Mouse (Mus musculus) midbrain, embryonic 13.5 days (tissue): ENCODE data around the gene Tomm40l. TPM values are rescaled to one million over a fixed set of nuclear protein-coding genes. Genes with fewer than 3 reads are reported as not detected.

ENCODE experiments used
- ATAC-seq: fragments of 200-750 bp; cut with Nextera tagmentation; 2 replicates; pipeline ENCODE4 v1.8.0; 2017; ENCODE audit warnings: mild to moderate bottlenecking, moderate TSS enrichment, moderate library complexity
- H3K27ac ChIP-seq: fragments of 300-500 bp; sonication (generic); 2 replicates; pipeline ENCODE4 v1.5.1; 2015; ENCODE audit warnings: inconsistent platforms, mild to moderate bottlenecking, moderate library complexity
- H3K27me3 ChIP-seq: fragments of 300-500 bp; sonication (generic); 2 replicates; pipeline ENCODE4 v1.6.1; 2015; ENCODE audit warnings: mild to moderate bottlenecking, inconsistent platforms
- H3K36me3 ChIP-seq: fragments of 300-500 bp; sonication (generic); 2 replicates; pipeline ENCODE4 v1.6.1; 2015; ENCODE audit warnings: mild to moderate bottlenecking, inconsistent platforms
- H3K4me1 ChIP-seq: fragments of 300-500 bp; sonication (generic); replicated peaks from 2 replicates; pipeline ENCODE4 v1.6.1; 2015; ENCODE audit warnings: inconsistent platforms
- H3K4me2 ChIP-seq: fragments of 300-500 bp; sonication (generic); replicated peaks from 2 replicates; pipeline ENCODE4 v1.6.1; 2015; ENCODE audit warnings: moderate library complexity, mild to moderate bottlenecking, inconsistent platforms
- H3K4me3 ChIP-seq: fragments of 300-500 bp; sonication (generic); replicated peaks from 2 replicates; pipeline ENCODE4 v1.5.1; 2015; ENCODE audit warnings: mild to moderate bottlenecking, inconsistent platforms
- H3K9ac ChIP-seq: fragments of 300-500 bp; sonication (generic); replicated peaks from 2 replicates; pipeline ENCODE4 v1.6.1; 2015; ENCODE audit warnings: mild to moderate bottlenecking, inconsistent platforms
- H3K9me3 ChIP-seq: fragments of 300-500 bp; sonication (generic); 2 replicates; pipeline ENCODE4 v1.6.1; 2016; ENCODE audit warnings: mild to moderate bottlenecking, inconsistent platforms
- WGBS: fragments of 180-500 bp; shearing (Covaris S2); methylation state at CpG from one replicate; pipeline ENCODE4 v1.1.7; 2015; 5-methylcytosine and 5-hydroxymethylcytosine counted together
- polyA plus RNA-seq: library from polyadenylated mRNA; unstranded; fragments of >200 nt; fragmentation: Nextera tagmentation; extraction: Ambion mirVana; gene quantifications from 2 replicates; pipeline ENCODE4 v1.2.1, GENCODE M21; 2015

Gene Tomm40l
- polyA plus RNA-seq, 1 experiment from 2014 or later, result 37.9 TPM

DNA sequence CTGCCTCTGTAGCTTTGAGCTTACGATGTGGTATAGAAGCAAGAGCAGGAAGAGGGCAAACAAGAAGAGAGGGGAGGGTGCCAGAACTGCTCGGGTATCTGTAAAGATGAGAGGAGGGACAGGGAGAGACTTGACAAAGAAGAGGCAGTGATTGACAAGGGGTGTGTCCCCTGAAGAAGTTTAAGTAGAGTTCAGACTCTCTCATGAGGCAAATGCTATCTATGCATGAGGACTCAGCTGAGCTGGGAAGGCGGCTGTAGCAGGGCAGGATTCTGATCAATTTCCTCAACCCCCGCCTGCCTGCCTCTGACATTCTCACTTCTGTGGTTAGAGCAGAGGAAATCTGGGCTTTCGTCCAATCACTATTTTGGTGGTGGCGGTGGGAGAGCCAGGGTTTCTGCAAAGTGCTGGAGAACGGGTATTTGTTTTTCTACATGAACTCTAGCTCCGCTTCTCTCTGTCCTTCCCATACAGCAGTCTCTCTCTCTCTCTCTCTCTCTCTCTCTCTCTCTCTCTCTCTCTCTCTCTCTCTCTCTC is 40.3 kb upstream of the Tomm40l start:
- peak overlapping the region; percentile 55 for H3K4me2 ChIP-seq
- peak overlapping the region; percentile 58 for H3K9ac ChIP-seq
- H3K4me3 ChIP-seq, result peak overlapping the region; percentile 31
- peak overlapping the region; percentile 82 for H3K27ac ChIP-seq
- WGBS, result 8% methylated on average over 8 of the region's 8 CpGs
- H3K36me3 ChIP-seq, result peaks cover 7% of the 10 kb centered on the region
- peaks cover 12% of the 10 kb centered on the region for H3K4me1 ChIP-seq
- ATAC-seq, result peak; percentile 79
- no peaks in the 10 kb centered on the region for H3K9me3 ChIP-seq
- peaks cover 8% of the 10 kb centered on the region; the same call in 1 of the 2 replicates for H3K27me3 ChIP-seq

DNA sequence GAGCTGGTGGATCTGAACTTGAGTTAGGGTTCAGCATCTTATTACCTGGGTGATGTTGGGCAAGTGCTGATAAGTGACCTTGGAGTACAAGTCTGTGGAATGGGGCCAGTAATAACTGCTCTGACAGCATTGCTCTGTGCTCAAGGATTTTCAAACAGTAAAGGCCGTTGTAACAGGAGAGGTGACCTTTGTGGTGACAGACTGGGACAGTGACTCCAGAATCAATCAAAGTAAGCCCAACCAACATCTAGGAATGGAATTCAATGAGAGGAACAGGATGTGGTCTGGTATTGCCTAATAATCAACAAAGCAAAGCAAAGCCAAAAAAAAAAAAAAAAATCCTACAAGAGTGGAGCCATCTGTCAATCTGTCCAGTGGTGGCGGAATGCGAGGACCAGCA is 38.0 kb upstream of the Tomm40l start:
- Histone ChIP-seq H3K9ac (no peak overlapping the region), H3K27me3 (peaks cover 4% of the 10 kb centered on the region; the same call in 1 of the 2 replicates), H3K4me3 (no peak overlapping the region), H3K4me1 (peaks cover 12% of the 10 kb centered on the region), H3K27ac (no peak overlapping the region), H3K36me3 (peaks cover 7% of the 10 kb centered on the region), H3K9me3 (no peaks in the 10 kb centered on the region), H3K4me2 (no peak overlapping the region)
- 91% methylated on average over 3 of the region's 3 CpGs for WGBS
- no peak for ATAC-seq

DNA sequence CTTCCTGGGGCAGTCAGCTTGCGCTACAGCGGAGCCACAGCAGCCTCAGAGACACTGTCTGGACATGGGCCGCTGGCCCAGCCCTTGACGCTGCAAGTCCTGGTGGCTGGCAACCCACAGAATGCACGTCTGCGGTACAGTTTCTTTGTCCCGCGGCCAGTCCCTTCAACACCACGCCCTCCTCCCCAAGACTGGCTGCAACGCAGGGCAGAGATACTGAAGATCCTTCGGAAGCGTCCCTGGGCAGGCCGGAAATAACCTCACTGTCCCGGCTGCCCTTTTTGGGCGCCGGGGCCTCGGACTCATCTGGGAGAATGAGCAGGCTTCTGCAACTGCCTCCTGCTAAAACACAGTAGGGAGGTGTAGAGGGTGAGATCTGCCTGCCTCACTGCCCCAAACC is 36.6 kb upstream of the Tomm40l start:
- no peaks in the 10 kb centered on the region for H3K9me3 ChIP-seq
- WGBS, result 83% methylated on average over 17 of the region's 17 CpGs
- no peak overlapping the region for H3K9ac ChIP-seq
- no peak overlapping the region for H3K27ac ChIP-seq
- no peak overlapping the region for H3K4me2 ChIP-seq
- H3K27me3 ChIP-seq, result no peaks in the 10 kb centered on the region
- peaks cover 7% of the 10 kb centered on the region for H3K36me3 ChIP-seq
- no peak for ATAC-seq
- peaks cover 12% of the 10 kb centered on the region for H3K4me1 ChIP-seq
- H3K4me3 ChIP-seq, result no peak overlapping the region

DNA sequence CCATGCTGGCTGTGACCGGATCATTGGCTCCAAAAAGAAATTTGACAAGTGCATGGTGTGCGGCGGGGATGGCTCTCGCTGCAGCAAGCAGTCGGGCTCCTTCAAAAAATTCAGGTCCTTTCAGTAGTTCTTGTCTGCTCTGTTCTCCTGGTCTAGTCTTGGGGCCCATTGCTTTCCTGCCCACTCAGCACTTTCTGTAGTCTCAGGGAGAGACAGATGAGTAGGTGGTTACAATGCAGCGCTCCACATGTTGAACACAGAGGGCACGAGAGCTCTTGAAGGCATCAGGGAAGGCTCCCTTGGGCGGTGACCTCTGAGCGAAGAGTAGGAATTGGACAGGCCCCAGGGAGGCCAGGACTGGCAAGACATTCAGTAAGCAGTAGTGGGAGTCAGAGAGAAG is 35.5 kb upstream of the Tomm40l start:
- H3K9me3 ChIP-seq, result no peaks in the 10 kb centered on the region
- peaks cover 7% of the 10 kb centered on the region for H3K36me3 ChIP-seq
- no peak overlapping the region for H3K9ac ChIP-seq
- peaks cover 8% of the 10 kb centered on the region for H3K4me1 ChIP-seq
- ATAC-seq, result no peak
- no peak overlapping the region for H3K4me2 ChIP-seq
- no peaks in the 10 kb centered on the region for H3K27me3 ChIP-seq
- 91% methylated on average over 9 of the region's 9 CpGs for WGBS
- no peak overlapping the region for H3K4me3 ChIP-seq
- H3K27ac ChIP-seq, result no peak overlapping the region

DNA sequence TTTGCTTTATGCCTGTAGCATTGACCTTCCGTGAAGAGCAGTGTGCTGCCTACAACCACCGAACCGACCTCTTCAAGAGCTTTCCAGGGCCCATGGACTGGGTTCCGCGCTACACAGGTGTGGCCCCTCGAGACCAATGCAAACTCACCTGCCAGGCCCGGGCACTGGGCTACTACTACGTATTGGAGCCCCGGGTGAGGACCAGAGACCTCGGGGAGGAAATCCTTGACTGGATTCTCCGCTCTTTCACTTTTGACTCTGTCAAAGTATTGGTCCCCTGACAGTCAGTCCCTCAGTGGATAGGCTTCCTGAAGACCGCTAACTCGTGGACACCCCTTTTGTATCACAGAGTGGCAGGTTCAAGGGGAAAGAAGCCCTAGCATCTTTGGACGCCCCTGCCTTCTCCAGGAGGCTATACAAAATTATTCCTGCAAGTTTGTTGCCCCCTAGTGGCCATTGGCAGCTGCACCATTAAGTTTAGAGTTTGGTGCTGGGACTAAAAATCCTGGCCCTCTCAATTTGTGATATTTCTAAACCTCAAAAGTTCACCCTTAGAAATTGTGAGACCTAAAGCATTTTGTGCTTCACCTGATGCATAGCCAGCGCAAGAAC is 34.7 kb upstream of the Tomm40l start:
- no peaks in the 10 kb centered on the region for H3K9me3 ChIP-seq
- no peak overlapping the region for H3K27ac ChIP-seq
- H3K4me2 ChIP-seq, result no peak overlapping the region
- no peaks in the 10 kb centered on the region for H3K27me3 ChIP-seq
- peaks cover 7% of the 10 kb centered on the region for H3K4me1 ChIP-seq
- no peak overlapping the region for H3K9ac ChIP-seq
- 68% methylated on average over 15 of the region's 15 CpGs for WGBS
- no peak for ATAC-seq
- peaks cover 7% of the 10 kb centered on the region for H3K36me3 ChIP-seq
- no peak overlapping the region for H3K4me3 ChIP-seq

DNA sequence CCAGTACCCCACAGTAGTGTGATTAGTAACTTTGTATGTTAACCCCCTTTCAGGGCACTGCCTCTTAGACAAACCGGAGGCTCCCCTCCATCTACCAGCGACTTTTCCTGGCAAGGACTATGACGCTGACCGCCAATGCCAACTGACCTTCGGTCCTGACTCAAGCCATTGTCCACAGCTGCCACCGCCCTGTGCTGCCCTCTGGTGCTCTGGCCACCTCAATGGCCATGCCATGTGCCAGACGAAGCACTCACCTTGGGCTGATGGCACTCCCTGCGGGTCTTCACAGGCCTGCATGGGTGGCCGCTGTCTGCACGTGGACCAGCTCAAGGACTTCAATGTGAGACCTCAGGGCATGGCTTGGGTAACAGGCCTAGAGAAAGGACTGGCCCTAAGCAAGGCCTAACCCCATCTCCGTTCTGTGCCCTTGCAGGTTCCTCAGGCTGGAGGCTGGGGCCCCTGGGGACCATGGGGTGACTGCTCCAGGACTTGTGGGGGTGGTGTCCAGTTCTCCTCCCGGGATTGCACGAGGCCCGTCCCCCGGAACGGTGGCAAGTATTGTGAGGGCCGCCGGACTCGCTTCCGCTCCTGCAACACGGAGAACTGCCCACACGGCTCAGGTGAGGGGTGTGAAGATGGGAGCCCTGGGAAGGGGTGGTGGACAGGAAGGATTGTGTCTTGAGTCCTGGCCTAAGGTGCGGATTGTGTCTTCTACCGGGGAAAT is 33.9 kb upstream of the Tomm40l start:
- no peak for ATAC-seq
- Histone ChIP-seq H3K9me3 (no peaks in the 10 kb centered on the region), H3K27me3 (no peaks in the 10 kb centered on the region), H3K4me1 (peaks cover 14% of the 10 kb centered on the region), H3K27ac (no peak overlapping the region), H3K9ac (no peak overlapping the region), H3K36me3 (peaks cover 7% of the 10 kb centered on the region), H3K4me3 (no peak overlapping the region), H3K4me2 (no peak overlapping the region)
- 91% methylated on average over 24 of the region's 24 CpGs for WGBS

DNA sequence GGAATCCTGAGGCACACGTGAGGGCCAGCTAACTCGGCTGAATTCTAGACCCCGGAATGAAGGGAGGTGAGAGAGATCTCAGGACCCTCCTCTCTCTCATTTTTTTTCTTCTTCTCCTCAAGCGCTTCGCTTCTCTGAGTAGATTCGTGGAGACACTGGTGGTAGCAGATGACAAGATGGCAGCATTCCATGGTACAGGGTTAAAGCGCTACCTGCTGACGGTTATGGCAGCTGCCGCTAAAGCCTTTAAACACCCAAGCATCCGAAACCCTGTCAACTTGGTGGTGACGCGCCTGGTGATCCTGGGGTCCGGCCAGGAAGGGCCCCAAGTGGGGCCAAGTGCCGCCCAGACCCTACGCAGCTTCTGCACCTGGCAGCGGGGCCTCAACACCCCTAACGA is 30.1 kb upstream of the Tomm40l start:
- ATAC-seq, result no peak
- Histone ChIP-seq H3K36me3 (no peaks in the 10 kb centered on the region), H3K4me2 (peak overlapping the region; percentile 56), H3K27me3 (no peaks in the 10 kb centered on the region), H3K9me3 (no peaks in the 10 kb centered on the region), H3K27ac (peak overlapping the region; percentile 45), H3K9ac (peak overlapping the region; percentile 53; the same call in 1 of the 2 replicates), H3K4me1 (peaks cover 44% of the 10 kb centered on the region), H3K4me3 (no peak overlapping the region; the same call in 1 of the 2 replicates)
- 49% methylated on average over 17 of the region's 17 CpGs for WGBS

DNA sequence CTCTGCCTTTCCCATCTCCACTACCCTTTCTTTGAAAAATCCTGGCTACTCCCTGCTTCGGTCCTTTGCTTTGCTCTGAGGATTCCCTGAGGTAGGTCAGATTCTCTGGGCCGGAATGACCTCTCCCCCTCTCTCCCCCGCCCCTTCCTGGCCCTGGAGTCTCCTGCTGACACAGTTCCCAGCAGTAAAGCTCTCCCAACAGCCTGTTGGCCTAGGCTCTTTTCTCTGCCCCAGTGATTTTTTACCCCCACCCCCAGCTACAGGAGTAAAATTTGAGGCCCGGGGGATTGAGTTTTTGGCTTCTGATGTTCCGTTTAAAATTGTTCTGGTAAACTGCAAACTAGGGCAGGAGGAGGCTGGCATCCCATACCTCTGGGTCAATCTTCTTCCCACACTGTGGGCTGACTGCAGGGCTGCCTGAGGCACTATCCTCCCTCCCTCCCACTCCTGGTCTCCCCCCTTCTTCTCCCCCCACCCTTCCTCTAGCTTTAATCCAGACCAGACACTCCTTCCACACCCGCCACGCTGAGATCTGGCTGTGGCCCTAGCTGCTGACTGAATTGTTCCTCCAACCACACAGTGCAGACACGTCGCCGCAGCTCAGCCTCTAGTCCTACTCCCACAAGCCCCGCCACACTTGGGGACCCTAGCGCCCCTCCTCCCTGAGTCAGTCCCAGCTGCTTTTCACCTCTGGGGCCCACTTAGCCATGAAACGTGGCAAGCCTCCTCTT is 29.4 kb upstream of the Tomm40l start:
- H3K4me2 ChIP-seq, result peak overlapping the region; percentile 56
- no peak for ATAC-seq
- no peaks in the 10 kb centered on the region for H3K27me3 ChIP-seq
- H3K27ac ChIP-seq, result peak overlapping the region; percentile 45
- H3K4me3 ChIP-seq, result peak overlapping the region; percentile 23
- H3K9me3 ChIP-seq, result no peaks in the 10 kb centered on the region
- H3K36me3 ChIP-seq, result no peaks in the 10 kb centered on the region
- peak overlapping the region; percentile 53 for H3K9ac ChIP-seq
- peaks cover 46% of the 10 kb centered on the region for H3K4me1 ChIP-seq
- 3% methylated on average over 13 of the region's 13 CpGs for WGBS

DNA sequence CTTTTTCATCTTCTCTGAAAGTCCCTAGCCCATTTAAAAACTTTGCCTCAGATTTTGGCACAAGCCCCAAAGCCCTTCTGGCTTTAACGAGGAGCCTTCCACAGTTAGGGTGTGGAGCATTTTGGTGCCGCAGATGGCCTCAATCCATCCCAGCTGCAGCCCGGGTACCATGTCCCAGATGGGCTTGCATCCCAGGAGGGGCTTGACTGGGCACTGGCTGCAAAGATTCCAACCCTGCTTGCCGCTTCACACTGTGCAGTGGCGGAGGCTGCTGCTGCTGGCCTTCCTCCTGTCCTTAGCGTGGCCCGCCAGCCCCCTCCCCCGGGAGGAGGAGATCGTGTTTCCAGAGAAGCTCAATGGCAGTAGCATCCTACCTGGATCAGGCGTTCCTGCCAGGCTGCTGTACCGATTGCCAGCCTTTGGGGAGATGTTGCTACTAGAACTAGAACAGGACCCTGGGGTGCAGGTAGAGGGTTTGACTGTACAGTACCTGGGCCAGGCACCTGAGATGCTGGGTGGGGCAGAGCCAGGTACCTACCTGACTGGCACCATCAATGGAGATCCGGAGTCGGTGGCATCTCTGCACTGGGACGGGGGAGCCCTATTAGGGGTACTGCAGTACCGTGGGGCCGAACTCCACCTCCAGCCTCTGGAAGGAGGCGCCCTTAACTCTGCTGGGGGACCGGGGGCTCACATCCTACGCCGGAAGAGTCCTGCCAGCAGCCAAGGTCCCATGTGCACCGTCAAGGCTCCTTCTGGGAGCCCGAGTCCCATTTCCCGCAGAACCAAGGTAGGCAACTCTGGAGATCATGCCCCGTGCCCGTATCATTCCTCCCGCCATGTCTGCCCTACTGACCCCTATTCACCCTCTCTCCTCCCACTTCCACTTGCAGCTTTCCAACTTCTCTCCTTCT is 28.6 kb upstream of the Tomm40l start, which contains the start of gene Ndufs2:
TSS of gene Ndufs2 (minus strand) at position 709 of the 914 bp plus-strand sequence.
- H3K9me3 ChIP-seq, result no peaks in the 10 kb centered on the region
- H3K36me3 ChIP-seq, result no peaks in the 10 kb centered on the region
- H3K27ac ChIP-seq, result peak within 1 kb of the TSS; percentile 49
- peaks cover 51% of the 10 kb centered on the region for H3K4me1 ChIP-seq
- peak within 1 kb of the TSS; percentile 53 for H3K9ac ChIP-seq
- 13% methylated on average over 26 of the region's 26 CpGs for WGBS
- H3K4me3 ChIP-seq, result peak within 1 kb of the TSS; percentile 23
- no peak for ATAC-seq
- H3K27me3 ChIP-seq, result no peaks in the 10 kb centered on the region
- peak within 1 kb of the TSS; percentile 56 for H3K4me2 ChIP-seq

DNA sequence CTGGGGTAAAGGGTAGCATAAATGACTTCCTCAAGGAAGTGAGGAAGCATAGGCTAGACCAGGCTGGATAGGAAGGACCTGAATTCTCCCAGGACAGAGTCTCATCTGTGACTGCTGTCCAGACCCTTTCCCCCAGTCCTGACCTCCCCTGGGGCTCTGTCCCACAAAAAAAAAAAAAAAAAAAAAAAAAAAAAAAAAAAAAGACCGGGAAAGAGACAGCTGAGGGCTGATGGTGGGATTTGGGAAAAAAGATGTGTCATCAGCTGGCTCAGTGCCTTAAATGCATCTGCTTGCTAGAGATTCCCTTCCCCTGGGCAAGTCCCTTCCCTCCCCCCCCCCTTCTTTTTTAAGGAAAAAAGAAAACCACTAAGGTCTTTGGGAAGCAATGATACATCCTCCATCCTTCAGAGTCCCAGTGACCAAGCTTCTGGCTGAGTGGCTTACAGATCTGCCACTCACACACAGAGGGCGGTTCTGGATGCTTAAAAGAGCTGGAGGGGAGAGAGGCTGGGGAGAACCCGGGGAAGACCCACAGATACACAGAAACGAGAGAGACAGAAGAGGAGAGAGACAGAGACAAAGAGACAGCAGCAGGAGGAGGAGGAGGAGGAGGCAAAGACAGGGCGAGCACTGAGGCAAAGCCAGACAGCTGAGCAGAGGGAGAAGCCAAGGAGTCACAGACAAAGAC is 27.7 kb upstream of the Tomm40l start, which contains the start of gene Adamts4:
TSS of gene Adamts4 (plus strand) at position 509 of the 688 bp plus-strand sequence.
- H3K27ac ChIP-seq, result peak within 1 kb of the TSS; percentile 49
- H3K4me2 ChIP-seq, result peak within 1 kb of the TSS; percentile 56
- ATAC-seq, result no peak
- H3K27me3 ChIP-seq, result no peaks in the 10 kb centered on the region
- H3K4me1 ChIP-seq, result peaks cover 57% of the 10 kb centered on the region
- peaks cover 2% of the 10 kb centered on the region; the same call in 1 of the 2 replicates for H3K36me3 ChIP-seq
- H3K4me3 ChIP-seq, result peak within 1 kb of the TSS; percentile 23
- peak within 1 kb of the TSS; percentile 53 for H3K9ac ChIP-seq
- no peaks in the 10 kb centered on the region for H3K9me3 ChIP-seq
- 7% methylated on average over 4 of the region's 5 CpGs for WGBS
